Mouse (Mus musculus): Measurements from ENCODE around the gene Tmigd1.

Tmigd1 gene

GRCm38 (mm10) chr11:76901579-76902361 is at the start of gene Tmigd1:
Tmigd1 (plus strand) TSS chr11:76902159.
- no peak for DNase-seq (ENCODE audit: low spot score in 2 of 2)

GRCm38 (mm10) chr11:76854475-76855341 is 47.3 kb upstream of the Tmigd1 start:
- DNase-seq (ENCODE audit: low spot score in 2 of 2), result no peak

- DNase-seq (ENCODE audit: low spot score in 2 of 2), result no peak
These were observed 45.4 kb upstream of the Tmigd1 start for GRCm38 (mm10) chr11:76856601-76857000.

GRCm38 (mm10) chr11:76857111-76857510 is 44.8 kb upstream of the Tmigd1 start:
- no peak for DNase-seq (ENCODE audit: low spot score in 2 of 2)

GRCm38 (mm10) chr11:76858781-76859180 is 43.2 kb upstream of the Tmigd1 start:
- no peak for DNase-seq (ENCODE audit: low spot score in 2 of 2)

GRCm38 (mm10) chr11:76859261-76859660 is 42.7 kb upstream of the Tmigd1 start:
- peak in 1 of 2 experiments; percentile 47 for DNase-seq (ENCODE audit: low spot score in 2 of 2)

GRCm38 (mm10) chr11:76861185-76861584 is 40.8 kb upstream of the Tmigd1 start:
- no peak for DNase-seq (ENCODE audit: low spot score in 2 of 2)

GRCm38 (mm10) chr11:76872556-76873234 is 29.3 kb upstream of the Tmigd1 start:
- no peak for DNase-seq (ENCODE audit: low spot score in 2 of 2)

GRCm38 (mm10) chr11:76873865-76874264 is 28.1 kb upstream of the Tmigd1 start:
- no peak for DNase-seq (ENCODE audit: low spot score in 2 of 2)

GRCm38 (mm10) chr11:76874766-76875165 is 27.2 kb upstream of the Tmigd1 start:
- DNase-seq (ENCODE audit: low spot score in 2 of 2), result no peak

GRCm38 (mm10) chr11:76879816-76880215 is 22.1 kb upstream of the Tmigd1 start:
- no peak for DNase-seq (ENCODE audit: low spot score in 2 of 2)

- DNase-seq (ENCODE audit: low spot score in 2 of 2), result no peak
These were observed 17.5 kb upstream of the Tmigd1 start for GRCm38 (mm10) chr11:76884451-76884850.

- DNase-seq (ENCODE audit: low spot score in 2 of 2), result peak in 1 of 2 experiments; percentile 28
These were observed 12.4 kb upstream of the Tmigd1 start for GRCm38 (mm10) chr11:76889339-76890164.

- no peak for DNase-seq (ENCODE audit: low spot score in 2 of 2)
These were observed 10.8 kb upstream of the Tmigd1 start for GRCm38 (mm10) chr11:76891171-76891570.

- no peak for DNase-seq (ENCODE audit: low spot score in 2 of 2)
These were observed 10.1 kb upstream of the Tmigd1 start for GRCm38 (mm10) chr11:76891738-76892349.

- no peak for DNase-seq (ENCODE audit: low spot score in 2 of 2)
These were observed 9.0 kb upstream of the Tmigd1 start for GRCm38 (mm10) chr11:76892972-76893371.

- DNase-seq (ENCODE audit: low spot score in 2 of 2), result no peak
These were observed 8.4 kb upstream of the Tmigd1 start for GRCm38 (mm10) chr11:76893570-76893969.

GRCm38 (mm10) chr11:76894240-76894639 is 7.7 kb upstream of the Tmigd1 start:
- DNase-seq (ENCODE audit: low spot score in 2 of 2), result peak; percentile 38 to 46

GRCm38 (mm10) chr11:76896360-76896759 is 5.6 kb upstream of the Tmigd1 start:
- DNase-seq (ENCODE audit: low spot score in 2 of 2), result no peak

- DNase-seq (ENCODE audit: low spot score in 2 of 2), result no peak
These were observed 4.8 kb upstream of the Tmigd1 start for GRCm38 (mm10) chr11:76897126-76897525.

- no peak for DNase-seq (ENCODE audit: low spot score in 2 of 2)
These were observed 4.1 kb upstream of the Tmigd1 start for GRCm38 (mm10) chr11:76897871-76898270.
